ENCODE assay signal across 9 mouse cellular contexts in the genomic region with DNA sequence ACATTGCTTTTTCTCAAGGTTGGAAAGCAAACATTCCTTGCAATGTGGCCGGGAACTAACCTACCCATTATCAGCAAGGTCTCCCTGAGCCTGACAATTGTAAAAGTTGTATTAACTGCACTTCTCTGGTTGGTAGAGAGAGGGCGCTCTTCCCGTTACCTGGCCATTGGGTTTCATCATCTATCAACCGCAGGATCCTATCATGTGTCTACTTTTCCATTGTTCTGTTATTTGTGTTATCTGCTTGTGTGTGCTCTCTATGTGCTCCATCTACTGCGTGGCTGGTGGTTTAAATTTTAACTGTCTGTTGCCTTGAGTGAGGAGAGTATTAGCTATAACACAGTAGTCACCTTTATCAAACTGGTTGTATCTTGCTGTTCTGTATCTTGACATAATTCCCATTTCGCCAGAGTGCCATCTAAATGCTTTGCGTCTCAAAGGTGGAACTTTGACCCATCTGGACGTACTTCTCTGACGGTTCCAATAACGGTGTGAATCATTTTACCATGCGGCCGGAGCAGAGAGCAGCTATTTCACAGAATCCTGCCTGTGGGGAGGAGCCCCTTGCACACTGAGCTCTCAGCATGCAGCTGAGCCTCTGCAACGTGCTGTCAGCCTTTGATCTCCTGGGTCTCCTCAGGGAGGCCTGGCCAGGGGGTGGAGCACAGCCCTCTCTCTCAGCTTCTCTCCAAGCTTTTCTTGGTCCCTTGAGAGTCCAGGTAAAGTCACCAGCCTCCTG.
A peak's percentile ranks its signal among the peaks of the same experiment; 100 is the strongest.
DNase-seq lines count a peak whose midpoint lies in the region; ATAC-seq and TF ChIP-seq lines count a peak whose summit lies in the region.
"Had no signal": no experiment of that assay in that cellular context is flagged by ENCODE, and none has a peak within 500 bp of the region (broad histone marks: within the 10 kb centered on the region; RNA-seq: fewer than 3 reads in every experiment).

No protein-coding gene starts in this region.

- 13% methylated on average over 13 of the region's 13 CpGs for WGBS in hindbrain, embryonic 11.5 days
- WGBS in hindbrain, embryonic 16.5 days: 12% methylated on average over 13 of the region's 13 CpGs
- WGBS in thymus, adult 2 months: 45% methylated on average over 13 of the region's 13 CpGs
- WGBS in hindbrain, embryonic 14.5 days: 16% methylated on average over 13 of the region's 13 CpGs

- no peak overlapping the region for H3K4me2 ChIP-seq in hindbrain, embryonic 11.5 days (replicated peaks; ENCODE audit: low read depth, low read length)
- no peak overlapping the region for H3K4me2 ChIP-seq in hindbrain, embryonic 16.5 days (ENCODE audit: low read length)
- no peak overlapping the region for H3K4me2 ChIP-seq in hindbrain, embryonic 14.5 days (replicated peaks)

- no peaks in the 10 kb centered on the region for H3K4me1 ChIP-seq in hindbrain, embryonic 11.5 days (replicated peaks; ENCODE audit: control insufficient read depth, insufficient read depth, low read length)
- peaks cover 5% of the 10 kb centered on the region; the same call in 1 of the 2 replicates for H3K4me1 ChIP-seq in hindbrain, embryonic 16.5 days (ENCODE audit: control insufficient read depth, insufficient read depth, low read depth, low read length)
- H3K4me1 ChIP-seq in thymus, adult 2 months (replicated peaks; ENCODE audit: control insufficient read depth, insufficient read depth, low read length): no peaks in the 10 kb centered on the region
- H3K4me1 ChIP-seq in hindbrain, embryonic 14.5 days (replicated peaks; ENCODE audit: control insufficient read depth, insufficient read depth, low read length): peaks cover 20% of the 10 kb centered on the region

- no peak overlapping the region for H3K9ac ChIP-seq in hindbrain, embryonic 11.5 days (ENCODE audit: low read depth, low read length)
- H3K9ac ChIP-seq in hindbrain, embryonic 16.5 days (ENCODE audit: low read depth, low read length): no peak overlapping the region
- H3K9ac ChIP-seq in hindbrain, embryonic 14.5 days: no peak overlapping the region

- TF ChIP-seq POLR2A in thymus, adult 2 months (IDR thresholded peaks at IDR 0.05; ENCODE audit: control insufficient read depth, extremely low read depth, insufficient read depth, low read length, poor library complexity): no peak

- no peaks in the 10 kb centered on the region for H3K27me3 ChIP-seq in hindbrain, embryonic 11.5 days (ENCODE audit: control insufficient read depth, insufficient read depth, low read length)
- no peaks in the 10 kb centered on the region for H3K27me3 ChIP-seq in hindbrain, embryonic 16.5 days (replicated peaks; ENCODE audit: control insufficient read depth, insufficient read depth, low read length)
- no peaks in the 10 kb centered on the region for H3K27me3 ChIP-seq in thymus, adult 2 months (ENCODE audit: control insufficient read depth, insufficient read depth, low read length)
- no peaks in the 10 kb centered on the region for H3K27me3 ChIP-seq in hindbrain, embryonic 14.5 days (ENCODE audit: control insufficient read depth, insufficient read depth, low read length)

- no peak for ATAC-seq in hindbrain, embryonic 11.5 days (ENCODE audit: low FRiP score)
- no peak for ATAC-seq in hindbrain, embryonic 16.5 days
- ATAC-seq in hindbrain, embryonic 14.5 days (ENCODE audit: low FRiP score): no peak

- peak; percentile 37 for DNase-seq in hindbrain, embryonic 11.5 days (ENCODE audit: low spot score)
- peak; percentile 28 for DNase-seq in thymus, postnatal 4 days
- no peak for DNase-seq in thymus, adult 2 months
- no peak for DNase-seq in hindbrain, embryonic 14.5 days (ENCODE audit: low spot score)
- no peak for DNase-seq in right cerebral cortex, postnatal 10 days (ENCODE audit: low spot score in 2 of 2)
- DNase-seq in testis, postnatal 14 days (ENCODE audit: low spot score): no peak
- DNase-seq in frontal cortex, adult 2 months (ENCODE audit: extremely low spot score in 1 of 2, low spot score in 1 of 2): no peak
- DNase-seq: right cerebral cortex, postnatal 14 days had no signal

- no peak overlapping the region for H3K27ac ChIP-seq in hindbrain, embryonic 11.5 days (ENCODE audit: low read depth, low read length)
- no peak overlapping the region for H3K27ac ChIP-seq in hindbrain, embryonic 16.5 days (ENCODE audit: low read depth, low read length)
- no peak overlapping the region for H3K27ac ChIP-seq in thymus, adult 2 months (ENCODE audit: control insufficient read depth, insufficient read depth, low read length)
- 0 out of 2 replicates have a peak overlapping the region, but pooled peaks have one; percentile 14 for H3K27ac ChIP-seq in hindbrain, embryonic 14.5 days

- H3K9me3 ChIP-seq in hindbrain, embryonic 11.5 days (ENCODE audit: control insufficient read depth, low read length): no peaks in the 10 kb centered on the region
- no peaks in the 10 kb centered on the region for H3K9me3 ChIP-seq in hindbrain, embryonic 16.5 days (ENCODE audit: control insufficient read depth, low read length)
- H3K9me3 ChIP-seq in hindbrain, embryonic 14.5 days (ENCODE audit: control insufficient read depth, low read length): no peaks in the 10 kb centered on the region

- H3K4me3 ChIP-seq in hindbrain, embryonic 11.5 days (ENCODE audit: low read depth, low read length): no peak overlapping the region
- no peak overlapping the region for H3K4me3 ChIP-seq in hindbrain, embryonic 16.5 days (ENCODE audit: low read length)
- H3K4me3 ChIP-seq in thymus, adult 2 months (ENCODE audit: control insufficient read depth, insufficient read depth, low read length): no peak overlapping the region
- H3K4me3 ChIP-seq in hindbrain, embryonic 14.5 days (replicated peaks; ENCODE audit: low read length): no peak overlapping the region

- no peaks in the 10 kb centered on the region for H3K36me3 ChIP-seq in hindbrain, embryonic 11.5 days (ENCODE audit: control insufficient read depth, insufficient read depth, low read length)
- H3K36me3 ChIP-seq in hindbrain, embryonic 16.5 days (ENCODE audit: control insufficient read depth, insufficient read depth, low read length): no peaks in the 10 kb centered on the region
- no peaks in the 10 kb centered on the region for H3K36me3 ChIP-seq in thymus, adult 2 months (ENCODE audit: control insufficient read depth, insufficient read depth, low read length)
- H3K36me3 ChIP-seq in hindbrain, embryonic 14.5 days (replicated peaks; ENCODE audit: control insufficient read depth, insufficient read depth): no peaks in the 10 kb centered on the region

- no peak for TF ChIP-seq CTCF in thymus, adult 2 months (IDR thresholded peaks at IDR 0.05; ENCODE audit: borderline replicate concordance, control insufficient read depth, extremely low read depth, insufficient read depth, low read length, poor library complexity)

Comparison
In these comparisons a context has a peak if more than half of its experiments do, and no peak if none do; other contexts are left out.
1. DNase-seq: peak in hindbrain, embryonic 11.5 days (single experiment) and thymus, postnatal 4 days (single experiment); none in thymus, adult 2 months (single experiment), hindbrain, embryonic 14.5 days (single experiment), right cerebral cortex, postnatal 10 days (0 of 2), testis, postnatal 14 days (single experiment) and frontal cortex, adult 2 months (0 of 2).